Mouse (Mus musculus): Measurements from ENCODE around the gene Nfkb2. TPM values are rescaled to one million over a fixed set of nuclear protein-coding genes. Genes with fewer than 3 reads are reported as not detected.

The Nfkb2 gene
- polyA plus RNA-seq, 1 experiment, result 122 TPM

DNA sequence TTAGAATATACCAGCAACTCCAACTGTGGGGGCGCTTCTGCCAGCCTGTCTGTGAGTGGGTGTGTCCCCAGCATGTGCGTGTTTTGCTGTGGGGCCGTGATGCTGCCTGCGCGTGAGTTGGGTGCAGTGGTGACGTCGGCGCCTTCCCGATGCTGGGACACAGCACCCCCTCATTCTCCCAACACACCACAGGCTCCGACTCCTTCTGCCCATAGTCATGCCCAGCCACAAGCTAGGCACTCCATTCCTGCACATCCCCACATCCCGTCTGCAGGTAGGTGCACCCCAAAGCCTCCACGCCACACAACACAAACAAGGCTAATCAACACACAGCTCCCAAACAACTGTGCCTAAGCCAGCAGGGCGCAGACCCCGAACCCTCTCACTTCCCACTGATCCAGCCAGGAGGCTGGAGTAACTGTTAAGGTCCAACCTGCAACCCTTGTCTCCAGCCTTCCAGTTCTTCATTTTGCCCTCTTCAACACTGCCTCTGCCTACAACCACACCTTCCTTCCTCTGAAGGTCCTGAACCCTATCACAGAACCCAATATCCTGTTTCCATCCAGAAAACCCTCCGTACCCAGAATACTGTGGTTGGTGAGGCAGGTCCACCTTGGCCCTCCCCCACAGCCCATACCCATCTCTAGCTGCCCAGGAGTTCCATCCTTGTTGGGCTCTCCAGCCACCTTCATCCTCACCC lies 12.9 kb downstream of the Nfkb2 start:
- no peak for TF ChIP-seq POLR2A (IDR thresholded peaks at IDR 0.05; ENCODE audit: control insufficient read depth, extremely low read depth, insufficient read depth, low read length, poor library complexity)
- TF ChIP-seq CTCF (IDR thresholded peaks at IDR 0.05; ENCODE audit: borderline replicate concordance, control insufficient read depth, extremely low read depth, insufficient read depth, low read length, poor library complexity), result no peak
- WGBS, result 40% methylated on average over 15 of the region's 15 CpGs
- Histone ChIP-seq H3K27ac (ENCODE audit: control insufficient read depth, insufficient read depth, low read length) (no peak overlapping the region), H3K36me3 (ENCODE audit: control insufficient read depth, insufficient read depth, low read length) (no peaks in the 10 kb centered on the region), H3K27me3 (ENCODE audit: control insufficient read depth, insufficient read depth, low read length) (peaks cover 31% of the 10 kb centered on the region), H3K4me1 (replicated peaks; ENCODE audit: control insufficient read depth, insufficient read depth, low read length) (peaks cover 9% of the 10 kb centered on the region), H3K4me3 (ENCODE audit: control insufficient read depth, insufficient read depth, low read length) (no peak overlapping the region)
- DNase-seq, result no peak

DNA sequence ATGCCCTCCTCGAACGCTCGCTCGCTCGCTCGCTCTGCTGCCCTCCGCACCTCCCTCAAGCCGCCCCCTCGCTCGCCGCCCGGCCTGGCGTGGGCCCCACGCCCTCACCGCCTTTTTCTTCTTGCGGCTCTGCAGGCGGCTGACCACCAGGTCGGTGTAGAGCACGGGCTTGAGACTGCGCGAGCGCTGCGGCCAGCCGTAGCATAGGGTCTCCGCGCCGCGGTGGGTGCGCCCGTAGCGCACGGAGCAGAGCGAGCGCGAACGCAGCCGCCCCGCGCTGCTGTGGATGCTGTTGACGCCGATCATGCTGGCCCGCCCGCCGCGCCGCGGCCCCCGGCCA lies 13.4 kb downstream of the Nfkb2 start:
- no peak for TF ChIP-seq POLR2A (IDR thresholded peaks at IDR 0.05; ENCODE audit: control insufficient read depth, extremely low read depth, insufficient read depth, low read length, poor library complexity)
- no peak for TF ChIP-seq CTCF (IDR thresholded peaks at IDR 0.05; ENCODE audit: borderline replicate concordance, control insufficient read depth, extremely low read depth, insufficient read depth, low read length, poor library complexity)
- Histone ChIP-seq H3K4me1 (replicated peaks; ENCODE audit: control insufficient read depth, insufficient read depth, low read length) (peaks cover 9% of the 10 kb centered on the region), H3K27ac (ENCODE audit: control insufficient read depth, insufficient read depth, low read length) (no peak overlapping the region), H3K4me3 (ENCODE audit: control insufficient read depth, insufficient read depth, low read length) (no peak overlapping the region), H3K36me3 (ENCODE audit: control insufficient read depth, insufficient read depth, low read length) (no peaks in the 10 kb centered on the region), H3K27me3 (ENCODE audit: control insufficient read depth, insufficient read depth, low read length) (peaks cover 31% of the 10 kb centered on the region)
- no peak for DNase-seq
- WGBS, result 3% methylated on average over 48 of the region's 48 CpGs

DNA sequence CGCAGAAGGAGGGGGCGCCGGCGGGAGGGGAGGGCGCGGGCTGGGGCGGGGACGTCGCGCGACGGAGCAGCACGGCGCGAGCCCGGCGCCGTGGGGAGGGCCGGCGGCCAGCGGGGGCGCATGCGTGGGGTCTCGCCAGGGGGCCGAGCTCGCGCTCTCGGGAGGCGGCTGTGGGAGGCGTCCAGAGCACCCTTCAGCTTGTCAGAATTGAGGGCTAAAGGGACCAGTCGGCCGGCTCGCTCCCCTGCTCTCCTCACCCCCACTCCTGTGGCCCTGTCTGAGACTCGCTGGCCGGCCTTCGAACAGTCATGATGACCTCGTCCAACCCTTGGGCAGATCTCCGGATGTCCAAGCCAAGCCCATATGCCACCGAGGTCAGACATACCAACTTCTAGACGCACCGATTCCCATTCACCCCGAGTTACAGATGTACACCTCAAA lies 13.9 kb downstream of the Nfkb2 start:
- peaks cover 31% of the 10 kb centered on the region for H3K27me3 ChIP-seq (ENCODE audit: control insufficient read depth, insufficient read depth, low read length)
- no peak for DNase-seq

DNA sequence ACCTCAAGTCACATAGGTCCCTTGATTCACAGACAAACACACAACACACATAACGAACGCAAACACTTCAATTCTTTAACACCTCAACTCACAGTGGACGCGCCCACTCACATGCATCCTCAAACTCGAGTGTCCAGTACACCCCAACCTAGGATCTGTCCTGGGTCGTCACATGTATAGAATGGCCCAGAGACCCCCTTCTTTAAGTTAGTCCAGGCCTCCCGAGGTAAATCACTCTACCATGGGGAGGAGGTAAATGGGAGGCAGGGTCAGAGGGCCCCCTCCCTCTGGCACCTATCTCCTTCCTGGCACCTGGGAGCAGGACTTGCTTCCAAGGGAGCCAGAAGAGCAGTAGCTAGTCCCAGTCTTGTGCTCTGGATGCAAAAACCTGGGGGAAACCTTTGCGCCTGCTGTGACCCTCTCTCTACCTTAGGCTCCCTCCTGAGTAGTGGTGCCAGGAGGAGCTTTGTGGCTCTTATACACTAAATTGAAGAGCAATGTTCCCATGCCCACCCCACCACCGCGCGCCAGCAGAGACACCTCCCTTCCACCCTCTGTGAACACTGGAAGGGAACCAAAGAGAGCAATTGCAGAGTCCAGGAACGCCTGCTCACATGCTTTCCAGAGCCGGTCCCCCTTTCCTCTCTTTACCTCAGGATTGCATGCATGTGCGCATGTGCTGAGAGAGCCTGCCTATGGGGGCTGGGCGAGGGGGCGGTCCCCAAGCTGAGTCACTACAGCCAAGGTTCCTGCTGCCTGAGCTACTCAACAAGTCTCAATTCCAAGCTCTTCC lies 14.7 kb downstream of the Nfkb2 start:
- Histone ChIP-seq H3K27ac (ENCODE audit: control insufficient read depth, insufficient read depth, low read length) (no peak overlapping the region), H3K4me3 (ENCODE audit: control insufficient read depth, insufficient read depth, low read length) (no peak overlapping the region), H3K36me3 (ENCODE audit: control insufficient read depth, insufficient read depth, low read length) (no peaks in the 10 kb centered on the region), H3K27me3 (ENCODE audit: control insufficient read depth, insufficient read depth, low read length) (peaks cover 31% of the 10 kb centered on the region), H3K4me1 (replicated peaks; ENCODE audit: control insufficient read depth, insufficient read depth, low read length) (peaks cover 9% of the 10 kb centered on the region)
- DNase-seq, result no peak
- TF ChIP-seq CTCF (IDR thresholded peaks at IDR 0.05; ENCODE audit: borderline replicate concordance, control insufficient read depth, extremely low read depth, insufficient read depth, low read length, poor library complexity), result no peak
- TF ChIP-seq POLR2A (IDR thresholded peaks at IDR 0.05; ENCODE audit: control insufficient read depth, extremely low read depth, insufficient read depth, low read length, poor library complexity), result no peak
- 22% methylated on average over 16 of the region's 16 CpGs for WGBS

More for the DNA sequence above, 13.9 kb downstream of the Nfkb2 start:
- no peak for TF ChIP-seq POLR2A (IDR thresholded peaks at IDR 0.05; ENCODE audit: control insufficient read depth, extremely low read depth, insufficient read depth, low read length, poor library complexity)
- no peak for TF ChIP-seq CTCF (IDR thresholded peaks at IDR 0.05; ENCODE audit: borderline replicate concordance, control insufficient read depth, extremely low read depth, insufficient read depth, low read length, poor library complexity)
- Histone ChIP-seq H3K4me3 (ENCODE audit: control insufficient read depth, insufficient read depth, low read length) (no peak overlapping the region), H3K36me3 (ENCODE audit: control insufficient read depth, insufficient read depth, low read length) (no peaks in the 10 kb centered on the region), H3K27ac (ENCODE audit: control insufficient read depth, insufficient read depth, low read length) (no peak overlapping the region), H3K4me1 (replicated peaks; ENCODE audit: control insufficient read depth, insufficient read depth, low read length) (peaks cover 9% of the 10 kb centered on the region)
- WGBS, result 3% methylated on average over 37 of the region's 42 CpGs

DNA sequence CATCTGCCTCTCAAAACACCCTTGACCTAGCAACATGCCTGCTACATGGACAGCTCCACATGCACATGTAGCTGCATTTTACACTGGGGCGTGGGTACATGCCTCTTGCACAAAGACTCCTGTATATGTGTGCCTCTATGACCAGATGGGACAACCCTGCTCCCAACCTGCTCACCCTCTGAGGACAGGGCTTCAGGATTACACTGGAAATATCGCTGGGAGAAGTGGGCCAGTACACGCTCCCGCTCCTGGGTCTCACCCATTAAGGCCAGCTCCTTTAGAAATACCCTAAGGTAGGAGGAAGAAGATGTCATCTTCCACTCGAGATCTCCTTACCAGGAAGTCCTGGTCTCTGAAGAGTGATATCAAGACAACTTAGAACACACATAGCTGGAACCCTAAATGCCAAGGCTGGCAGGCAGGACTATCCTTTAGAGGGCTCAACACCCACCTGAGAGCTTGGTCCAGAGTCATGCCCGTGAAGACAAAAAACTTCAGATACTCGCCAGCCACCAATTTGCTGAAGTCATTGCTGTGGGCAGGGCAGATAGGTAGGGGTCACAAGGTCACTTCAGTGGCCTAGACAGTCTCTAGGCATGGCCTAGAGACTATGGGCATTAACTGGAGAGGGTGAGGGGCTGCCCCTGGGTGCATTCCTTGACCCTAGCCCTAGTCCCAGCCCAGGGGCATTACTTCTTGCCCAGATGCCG lies 16.1 kb downstream of the Nfkb2 start:
- no peak for DNase-seq
- H3K27me3 ChIP-seq (ENCODE audit: control insufficient read depth, insufficient read depth, low read length), result peaks cover 31% of the 10 kb centered on the region
- no peak overlapping the region for H3K4me3 ChIP-seq (ENCODE audit: control insufficient read depth, insufficient read depth, low read length)
- peaks cover 9% of the 10 kb centered on the region for H3K4me1 ChIP-seq (replicated peaks; ENCODE audit: control insufficient read depth, insufficient read depth, low read length)
- H3K36me3 ChIP-seq (ENCODE audit: control insufficient read depth, insufficient read depth, low read length), result no peaks in the 10 kb centered on the region
- 73% methylated on average over 8 of the region's 8 CpGs for WGBS
- TF ChIP-seq CTCF (IDR thresholded peaks at IDR 0.05; ENCODE audit: borderline replicate concordance, control insufficient read depth, extremely low read depth, insufficient read depth, low read length, poor library complexity) (no peak), POLR2A (IDR thresholded peaks at IDR 0.05; ENCODE audit: control insufficient read depth, extremely low read depth, insufficient read depth, low read length, poor library complexity) (no peak)
- H3K27ac ChIP-seq (ENCODE audit: control insufficient read depth, insufficient read depth, low read length), result no peak overlapping the region

Data from thymus, adult 2 months (tissue).